Mouse (Mus musculus) urinary bladder, adult 2 months (tissue): ENCODE results near the gene Npm3. TPM values are rescaled to one million over a fixed set of nuclear protein-coding genes. Genes with fewer than 3 reads are reported as not detected.

Experiments used
- DNase-seq: peaks from one replicate; pipeline ENCODE4 v3.0.0; 2022; ENCODE audit warnings: low spot score
- polyA plus RNA-seq: library from polyadenylated mRNA; depleted of rRNA; stranded (reverse); fragments of >200 nt; gene quantifications from 2 replicates; pipeline ENCODE4 v1.2.3, GENCODE M21; 2012; rRNA removed

Npm3 gene
- 65.7 and 70.7 TPM in 2 replicates for polyA plus RNA-seq

- DNase-seq: peak; percentile 67
These were observed at the start of gene Npm3 for GRCm38 (mm10) chr19:45749243-45750043. TSS of gene Npm3 (minus strand) at chr19:45749591.

GRCm38 (mm10) chr19:45796879-45797278 is 47.5 kb upstream of the Npm3 start:
- DNase-seq: no peak

GRCm38 (mm10) chr19:45796061-45796556 is 46.7 kb upstream of the Npm3 start:
- DNase-seq: no peak

GRCm38 (mm10) chr19:45795406-45795944 is 46.1 kb upstream of the Npm3 start:
- no peak for DNase-seq

GRCm38 (mm10) chr19:45794718-45795117 is 45.3 kb upstream of the Npm3 start:
- DNase-seq: no peak

GRCm38 (mm10) chr19:45792404-45792803 is 43.0 kb upstream of the Npm3 start:
- no peak for DNase-seq

- DNase-seq: no peak
These were observed 40.8 kb upstream of the Npm3 start for GRCm38 (mm10) chr19:45789888-45790874.

GRCm38 (mm10) chr19:45789365-45789764 is 40.0 kb upstream of the Npm3 start:
- DNase-seq: no peak

- no peak for DNase-seq
These were observed 38.9 kb upstream of the Npm3 start for GRCm38 (mm10) chr19:45788337-45788736.

GRCm38 (mm10) chr19:45787450-45787849 is 38.1 kb upstream of the Npm3 start:
- DNase-seq: no peak

- no peak for DNase-seq
These were observed 36.1 kb upstream of the Npm3 start for GRCm38 (mm10) chr19:45785470-45785869.

- DNase-seq: no peak
These were observed 34.7 kb upstream of the Npm3 start for GRCm38 (mm10) chr19:45783933-45784576.

- DNase-seq: peak; percentile 98
These were observed 34.0 kb upstream of the Npm3 start, which contains the start of gene Mgea5 for GRCm38 (mm10) chr19:45783181-45783932. TSS of gene Mgea5 (minus strand) at chr19:45783837.

GRCm38 (mm10) chr19:45782315-45783001 is 33.1 kb upstream of the Npm3 start:
- DNase-seq: peak; percentile 65

GRCm38 (mm10) chr19:45781676-45782075 is 32.3 kb upstream of the Npm3 start:
- DNase-seq: no peak

GRCm38 (mm10) chr19:45780350-45780915 is 31.0 kb upstream of the Npm3 start:
- no peak for DNase-seq

- DNase-seq: no peak
These were observed 26.1 kb upstream of the Npm3 start for GRCm38 (mm10) chr19:45775486-45775885.

- no peak for DNase-seq
These were observed 22.1 kb upstream of the Npm3 start for GRCm38 (mm10) chr19:45771501-45771900.

GRCm38 (mm10) chr19:45760810-45761209 is 11.4 kb upstream of the Npm3 start:
- DNase-seq: no peak

GRCm38 (mm10) chr19:45758671-45759070 is 9.3 kb upstream of the Npm3 start:
- DNase-seq: no peak
